Mouse (Mus musculus): ENCODE data around the gene Galnt9.

DNA sequence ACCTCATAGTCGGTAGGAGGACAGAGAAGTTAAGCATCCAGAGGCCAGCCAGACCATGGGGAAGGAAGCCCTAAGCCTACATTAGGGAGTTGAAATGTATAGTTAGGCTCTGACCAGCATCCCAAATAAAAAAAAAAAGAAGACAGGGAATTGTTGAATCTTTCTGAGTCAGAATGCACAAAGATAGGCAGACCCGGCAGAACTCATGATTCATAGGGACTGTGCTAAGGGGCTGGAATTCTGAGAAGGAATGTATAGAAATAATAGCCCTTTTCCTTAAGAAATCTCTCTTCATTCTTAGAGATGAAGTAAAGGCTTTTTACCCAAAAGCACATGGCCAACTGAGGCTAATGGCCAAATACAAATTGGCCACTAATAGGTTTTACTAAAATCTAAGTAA lies 60.2 kb downstream of the Galnt9 start:
- TF ChIP-seq CTCF (IDR thresholded peaks at IDR 0.05; ENCODE audit: extremely low read depth, insufficient read depth, insufficient read length, insufficient replicate concordance), result no peak
- TF ChIP-seq POLR2A (IDR thresholded peaks at IDR 0.05; ENCODE audit: low read depth, low read length), result no peak

Data from spleen, adult 2 months (tissue).